In the genomic region with DNA sequence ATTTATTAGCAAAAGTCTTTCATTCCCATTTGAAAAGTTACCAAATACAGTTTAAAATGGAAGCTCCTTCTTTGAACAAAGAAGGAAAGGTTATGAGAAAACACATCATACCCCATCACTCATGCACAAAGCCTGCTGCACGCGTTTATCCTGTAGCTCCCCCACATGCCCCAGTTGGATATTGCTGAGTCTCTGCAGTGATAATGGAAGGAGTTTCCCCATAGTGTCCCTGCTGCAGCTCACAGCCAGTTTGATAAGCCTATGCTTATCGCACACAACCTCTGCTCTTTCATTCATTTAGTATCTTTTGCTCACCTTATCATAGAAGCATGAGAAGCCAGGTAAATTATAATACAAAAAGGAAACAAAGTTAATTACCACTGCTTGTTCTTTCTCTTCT, we compare ENCODE assay signal across 12 mouse cellular contexts. TPM values are rescaled to one million over a fixed set of nuclear protein-coding genes. Genes with fewer than 3 reads are reported as not detected.
A peak's percentile ranks its signal among the peaks of the same experiment; 100 is the strongest.
DNase-seq lines count a peak whose midpoint lies in the region; ATAC-seq and TF ChIP-seq lines count a peak whose summit lies in the region.
"Had no signal": no experiment of that assay in that cellular context is flagged by ENCODE, and none has a peak within 500 bp of the region (broad histone marks: within the 10 kb centered on the region; RNA-seq: fewer than 3 reads in every experiment).

No protein-coding gene starts in this region.

- no peaks in the 10 kb centered on the region for H3K27me3 ChIP-seq in kidney, adult 2 months (replicated peaks; ENCODE audit: control insufficient read depth, insufficient read depth, low read length)
- H3K27me3 ChIP-seq in hindbrain, embryonic 15.5 days = no peaks in the 10 kb centered on the region
- H3K27me3 ChIP-seq: embryonic facial prominence, embryonic 12.5 days had no signal

- 59% methylated on average over 3 of the region's 3 CpGs for WGBS in kidney, adult 2 months
- WGBS in hindbrain, embryonic 15.5 days = 50% methylated on average over 3 of the region's 3 CpGs

- ATAC-seq in hindbrain, embryonic 15.5 days (ENCODE audit: low FRiP score, low read depth) = peak; percentile 81; the same call in 1 of the 2 replicates

- H3K4me2 ChIP-seq in hindbrain, embryonic 15.5 days = no peak overlapping the region
- H3K4me2 ChIP-seq: embryonic facial prominence, embryonic 12.5 days; heart, embryonic 11.5 days had no signal

- no peak overlapping the region for H3K4me3 ChIP-seq in kidney, adult 2 months (ENCODE audit: insufficient read depth, low read depth, low read length)
- no peak overlapping the region for H3K4me3 ChIP-seq in hindbrain, embryonic 15.5 days
- H3K4me3 ChIP-seq: embryonic facial prominence, embryonic 12.5 days had no signal

- H3K27ac ChIP-seq in kidney, adult 2 months (ENCODE audit: insufficient read depth, low read depth, low read length) = no peak overlapping the region
- H3K27ac ChIP-seq in hindbrain, embryonic 15.5 days (replicated peaks) = no peak overlapping the region
- H3K27ac ChIP-seq: embryonic facial prominence, embryonic 12.5 days; macrophage had no signal

- no peak for TF ChIP-seq POLR2A in kidney, adult 2 months (IDR thresholded peaks at IDR 0.05; ENCODE audit: low read depth, low read length)

- H3K36me3 ChIP-seq in kidney, adult 2 months (ENCODE audit: control insufficient read depth, insufficient read depth, low read length) = no peaks in the 10 kb centered on the region
- H3K36me3 ChIP-seq in hindbrain, embryonic 15.5 days = no peaks in the 10 kb centered on the region
- H3K36me3 ChIP-seq: embryonic facial prominence, embryonic 12.5 days had no signal

- no peak overlapping the region for H3K9ac ChIP-seq in hindbrain, embryonic 15.5 days
- H3K9ac ChIP-seq: embryonic facial prominence, embryonic 12.5 days had no signal

- no peaks in the 10 kb centered on the region for H3K9me3 ChIP-seq in hindbrain, embryonic 15.5 days
- H3K9me3 ChIP-seq: embryonic facial prominence, embryonic 12.5 days had no signal

- H3K4me1 ChIP-seq in kidney, adult 2 months (ENCODE audit: control insufficient read depth, insufficient read depth, low read length) = no peaks in the 10 kb centered on the region
- no peaks in the 10 kb centered on the region for H3K4me1 ChIP-seq in hindbrain, embryonic 15.5 days (replicated peaks)
- H3K4me1 ChIP-seq: embryonic facial prominence, embryonic 12.5 days had no signal

- no peak; the same call in 1 of the 2 replicates for TF ChIP-seq CTCF in kidney, adult 2 months (conservative IDR thresholded peaks at IDR 0.05; ENCODE audit: insufficient read depth, insufficient read length, low read depth, low read length)

- intact Hi-C loops in heart, postnatal 14 days (cut with DNase I) = no loop called here

- peak; percentile 10 for DNase-seq in kidney, adult 2 months
- DNase-seq in kidney, adult 18-20 months = no peak
- peak; percentile 10 for DNase-seq in right cerebral cortex, postnatal 4 days
- no peak for DNase-seq in right cerebral cortex, postnatal 25 days
- no peak for DNase-seq in spleen, postnatal 4 days (ENCODE audit: low spot score in 2 of 2)
- DNase-seq in heart, postnatal 14 days = no peak
- no peak for DNase-seq in spleen, adult 12 weeks (ENCODE audit: low spot score)

RNA-seq across cellular contexts. Expression of gene 1700008P02Rik, which starts 55.1 kb away (rescaled TPM):
- not detected in 2 replicates for polyA plus RNA-seq in kidney, adult 2 months (2012; rRNA removed)
- polyA plus RNA-seq in hindbrain, embryonic 15.5 days (2015; fragmentation: Nextera tagmentation; extraction: Ambion mirVana) = not detected in 2 replicates
- total RNA-seq in heart, postnatal 14 days (2021) = not detected
- polyA plus RNA-seq: embryonic facial prominence, embryonic 12.5 days; heart, embryonic 11.5 days; macrophage; spleen, adult 2 months had no signal

Comparison
In these comparisons a context has a peak if more than half of its experiments do, and no peak if none do; other contexts are left out.
1. DNase-seq: peak in kidney, adult 2 months (single experiment) and right cerebral cortex, postnatal 4 days (single experiment); none in kidney, adult 18-20 months (single experiment), right cerebral cortex, postnatal 25 days (single experiment), spleen, postnatal 4 days (0 of 2), heart, postnatal 14 days (0 of 2) and spleen, adult 12 weeks (single experiment).